Mouse (Mus musculus): ENCODE results near the gene E2f8.

E2f8 gene

GRCm38 (mm10) chr7:48881486-48881885 lies at the start of gene E2f8:
Gene E2f8 (minus strand): TSS chr7:48881596.
- in situ Hi-C loops (cut with MboI, MseI), result no loop called here

- in situ Hi-C loops (cut with MboI, MseI), result loop anchor here (5.0 to 25.0 kb wide), 2 partner anchors 178 to 1793 kb away; partner anchors contain the start of gene Ptpn5
Observed at GRCm38 (mm10) chr7:48930399-48930798, 49.0 kb upstream of the E2f8 start.

- in situ Hi-C loops (cut with MboI, MseI), result loop anchor here (5.0 to 25.0 kb wide), 2 partner anchors 41 to 1791 kb away; partner anchors contain the start of gene Ptpn5
Observed at GRCm38 (mm10) chr7:48928364-48928763, 47.0 kb upstream of the E2f8 start.

- in situ Hi-C loops (cut with MboI, MseI), result loop anchor here (5.0 to 25.0 kb wide), 2 partner anchors 38 to 1788 kb away; partner anchors contain the start of gene Ptpn5
Observed at GRCm38 (mm10) chr7:48925214-48925613, 43.8 kb upstream of the E2f8 start.

- in situ Hi-C loops (cut with MboI, MseI), result no loop called here
Observed at GRCm38 (mm10) chr7:48923620-48924019, 42.2 kb upstream of the E2f8 start.

- in situ Hi-C loops (cut with MboI, MseI), result no loop called here
Observed at GRCm38 (mm10) chr7:48918389-48918788, 37.0 kb upstream of the E2f8 start.

GRCm38 (mm10) chr7:48917988-48918387 lies 36.6 kb upstream of the E2f8 start:
- in situ Hi-C loops (cut with MboI, MseI), result no loop called here

GRCm38 (mm10) chr7:48917463-48917862 lies 36.1 kb upstream of the E2f8 start:
- in situ Hi-C loops (cut with MboI, MseI), result no loop called here

GRCm38 (mm10) chr7:48914630-48915506 lies 33.5 kb upstream of the E2f8 start:
- in situ Hi-C loops (cut with MboI, MseI), result no loop called here

- in situ Hi-C loops (cut with MboI, MseI), result no loop called here
Observed at GRCm38 (mm10) chr7:48911146-48911545, 29.8 kb upstream of the E2f8 start.

GRCm38 (mm10) chr7:48910282-48910681 lies 28.9 kb upstream of the E2f8 start:
- in situ Hi-C loops (cut with MboI, MseI), result no loop called here

GRCm38 (mm10) chr7:48909342-48909671 lies 27.9 kb upstream of the E2f8 start:
- in situ Hi-C loops (cut with MboI, MseI), result no loop called here

- in situ Hi-C loops (cut with MboI, MseI), result no loop called here
Observed at GRCm38 (mm10) chr7:48908521-48909341, 27.3 kb upstream of the E2f8 start, which contains the start of gene Nav2. Gene Nav2 (plus strand): TSS chr7:48908716.

- in situ Hi-C loops (cut with MboI, MseI), result no loop called here
Observed at GRCm38 (mm10) chr7:48902454-48902853, 21.1 kb upstream of the E2f8 start.

GRCm38 (mm10) chr7:48900408-48901167 lies 19.2 kb upstream of the E2f8 start:
- in situ Hi-C loops (cut with MboI, MseI), result no loop called here

- in situ Hi-C loops (cut with MboI, MseI), result no loop called here
Observed at GRCm38 (mm10) chr7:48898416-48898815, 17.0 kb upstream of the E2f8 start.

- in situ Hi-C loops (cut with MboI, MseI), result no loop called here
Observed at GRCm38 (mm10) chr7:48897539-48898163, 16.3 kb upstream of the E2f8 start.

GRCm38 (mm10) chr7:48896051-48896450 lies 14.7 kb upstream of the E2f8 start:
- in situ Hi-C loops (cut with MboI, MseI), result no loop called here

GRCm38 (mm10) chr7:48895475-48895874 lies 14.1 kb upstream of the E2f8 start:
- in situ Hi-C loops (cut with MboI, MseI), result no loop called here

- in situ Hi-C loops (cut with MboI, MseI), result no loop called here
Observed at GRCm38 (mm10) chr7:48894763-48895162, 13.4 kb upstream of the E2f8 start.

GRCm38 (mm10) chr7:48894152-48894551 lies 12.8 kb upstream of the E2f8 start:
- in situ Hi-C loops (cut with MboI, MseI), result no loop called here

Measured in regulatory T cell (primary cell).